Mouse (Mus musculus): ENCODE measurements at regions not wholly inside any gene's neighbourhood (a gene's known extent, or its start where the extent isn't known, plus 50 kb on each side); places are given as distances from the start of the nearest gene placed in this dataset.

- ATAC-seq: peak; percentile 89
Observed at GRCm38 (mm10) chr1:35935099-35935651, 133.0 kb upstream of the Hs6st1 start.

- no peak for ATAC-seq
Observed at GRCm38 (mm10) chr1:35936362-35937093, 131.7 kb upstream of the Hs6st1 start.

- no peak for ATAC-seq
Observed at GRCm38 (mm10) chr1:35940236-35940635, 128.0 kb upstream of the Hs6st1 start.

- ATAC-seq: no peak
Observed at GRCm38 (mm10) chr1:35941642-35942077, 126.5 kb upstream of the Hs6st1 start.

- no peak for ATAC-seq
Observed at GRCm38 (mm10) chr1:35942222-35942621, 126.0 kb upstream of the Hs6st1 start.

- ATAC-seq: no peak
Observed at GRCm38 (mm10) chr1:35943800-35944199, 124.4 kb upstream of the Hs6st1 start.

GRCm38 (mm10) chr1:35944376-35944775 is 123.8 kb upstream of the Hs6st1 start:
- ATAC-seq: no peak

- no peak for ATAC-seq
Observed at GRCm38 (mm10) chr1:35944849-35945248, 123.4 kb upstream of the Hs6st1 start.

- ATAC-seq: no peak
Observed at GRCm38 (mm10) chr1:35945596-35945995, 122.6 kb upstream of the Hs6st1 start.

GRCm38 (mm10) chr1:35948104-35948503 is 120.1 kb upstream of the Hs6st1 start:
- no peak for ATAC-seq

- ATAC-seq: no peak
Observed at GRCm38 (mm10) chr1:35951082-35951481, 117.1 kb upstream of the Hs6st1 start.

GRCm38 (mm10) chr1:35953721-35954120 is 114.5 kb upstream of the Hs6st1 start:
- ATAC-seq: no peak

GRCm38 (mm10) chr1:35957425-35958372 is 110.5 kb upstream of the Hs6st1 start:
- no peak for ATAC-seq

GRCm38 (mm10) chr1:35959729-35960128 is 108.5 kb upstream of the Hs6st1 start:
- no peak for ATAC-seq

- ATAC-seq: no peak
Observed at GRCm38 (mm10) chr1:35960844-35961243, 107.4 kb upstream of the Hs6st1 start.

GRCm38 (mm10) chr1:35961923-35962322 is 106.3 kb upstream of the Hs6st1 start:
- ATAC-seq: no peak

- no peak for ATAC-seq
Observed at GRCm38 (mm10) chr1:35968489-35968888, 99.7 kb upstream of the Hs6st1 start.

- ATAC-seq: no peak
Observed at GRCm38 (mm10) chr1:35971435-35972189, 96.6 kb upstream of the Hs6st1 start.

GRCm38 (mm10) chr1:35972190-35972584 is 96.0 kb upstream of the Hs6st1 start:
- no peak for ATAC-seq

- no peak for ATAC-seq
Observed at GRCm38 (mm10) chr1:35973386-35973785, 94.8 kb upstream of the Hs6st1 start.

- no peak for ATAC-seq
Observed at GRCm38 (mm10) chr1:35975611-35976208, 92.5 kb upstream of the Hs6st1 start.

- ATAC-seq: no peak
Observed at GRCm38 (mm10) chr1:35976528-35976927, 91.7 kb upstream of the Hs6st1 start.
